Mouse (Mus musculus) spleen, adult 12 weeks (tissue): ENCODE data around the gene Arhgef7.

Source experiments
- DNase-seq: peaks from one replicate; pipeline ENCODE4 v3.0.0; 2022; ENCODE audit warnings: low spot score

The Arhgef7 gene

GRCm38 (mm10) chr8:11717194-11717593 lies 10.3 kb upstream of the Arhgef7 start:
- no peak for DNase-seq

DNA sequence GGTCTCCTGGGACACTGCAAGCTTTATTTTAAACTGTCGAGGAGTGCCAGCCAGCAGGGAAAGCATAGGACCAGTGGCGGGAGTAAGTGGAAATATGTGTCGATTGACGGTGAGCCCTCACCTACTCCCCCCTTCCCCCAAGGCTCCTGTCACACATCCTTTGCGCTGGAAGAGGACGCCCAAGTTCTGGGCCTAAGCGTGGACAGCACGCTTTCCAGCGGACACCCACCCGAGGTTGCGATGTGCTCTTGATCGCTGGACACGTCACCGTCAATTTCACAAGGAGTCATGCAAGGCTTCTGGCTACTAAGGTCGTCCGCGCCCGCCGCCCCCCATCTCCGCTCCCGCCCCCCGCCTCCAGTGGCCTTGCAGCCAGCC lies 259 bp upstream of the Arhgef7 start:
- DNase-seq: no peak

- no peak for DNase-seq
These were observed 1.2 kb downstream of the Arhgef7 start for GRCm38 (mm10) chr8:11728482-11729295.

DNA sequence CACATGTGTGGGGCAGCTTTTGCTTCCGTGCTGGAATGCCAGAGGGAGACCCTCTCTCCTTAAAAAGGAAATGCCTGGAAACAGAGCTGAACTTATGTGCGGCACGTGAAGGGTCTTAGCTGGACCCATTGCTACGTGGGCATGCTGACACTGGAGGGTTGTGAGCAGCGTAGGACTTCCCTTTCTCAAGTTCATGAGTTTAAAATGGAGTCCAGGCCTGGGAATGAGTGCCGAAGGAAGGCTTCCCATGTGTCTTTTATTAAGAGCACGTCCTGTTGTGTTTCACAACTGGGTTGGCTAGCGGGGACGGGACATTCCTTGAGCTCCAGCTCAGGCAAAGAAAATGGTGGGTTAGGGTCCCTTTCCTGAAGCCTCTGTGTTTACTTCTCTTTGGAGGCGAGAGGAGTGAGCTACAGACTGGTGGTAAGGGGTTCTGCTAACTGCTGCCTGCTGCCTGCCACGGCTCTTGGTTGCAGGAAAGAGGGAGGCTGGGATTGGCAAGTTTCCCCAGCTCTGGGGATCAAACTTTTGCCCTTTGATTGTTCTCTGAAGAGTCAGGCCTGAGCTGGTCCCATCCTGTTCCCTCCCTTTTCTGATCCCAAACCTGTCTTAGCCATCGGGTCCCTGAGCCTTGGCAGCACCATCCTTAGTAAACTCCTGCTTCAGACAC lies 2.9 kb downstream of the Arhgef7 start:
- no peak for DNase-seq

DNA sequence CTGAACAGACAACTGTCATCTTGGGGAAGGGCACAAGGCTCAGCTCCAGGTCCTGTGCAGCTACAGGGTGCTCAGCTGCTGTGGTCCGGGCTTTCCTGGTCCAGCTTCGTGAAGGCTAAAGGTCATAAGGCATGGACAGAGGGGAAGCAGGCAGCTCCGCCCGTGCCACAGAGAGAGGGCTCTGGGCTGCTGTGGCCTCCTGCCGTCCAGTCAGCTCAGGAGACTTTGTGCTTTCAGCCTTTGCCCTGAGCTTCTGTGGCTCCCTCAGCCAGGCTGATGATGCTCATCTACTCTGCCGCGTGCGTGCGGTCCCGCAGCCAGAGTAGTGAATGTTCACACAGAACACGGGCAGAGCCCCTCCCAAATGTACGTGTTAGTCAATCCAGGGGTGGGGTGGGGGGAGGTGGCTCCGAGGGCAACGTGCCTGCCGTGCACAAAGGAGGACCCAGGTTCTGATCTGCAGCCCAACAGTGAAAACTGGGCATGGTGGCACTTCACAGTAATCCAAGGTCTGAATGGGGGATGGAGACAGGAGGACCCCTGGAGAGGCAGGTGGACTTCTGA lies 8.2 kb downstream of the Arhgef7 start:
- no peak for DNase-seq

GRCm38 (mm10) chr8:11737096-11737495 lies 9.6 kb downstream of the Arhgef7 start:
- no peak for DNase-seq

- DNase-seq: no peak
These were observed 11.6 kb downstream of the Arhgef7 start for GRCm38 (mm10) chr8:11739082-11739481.

DNA sequence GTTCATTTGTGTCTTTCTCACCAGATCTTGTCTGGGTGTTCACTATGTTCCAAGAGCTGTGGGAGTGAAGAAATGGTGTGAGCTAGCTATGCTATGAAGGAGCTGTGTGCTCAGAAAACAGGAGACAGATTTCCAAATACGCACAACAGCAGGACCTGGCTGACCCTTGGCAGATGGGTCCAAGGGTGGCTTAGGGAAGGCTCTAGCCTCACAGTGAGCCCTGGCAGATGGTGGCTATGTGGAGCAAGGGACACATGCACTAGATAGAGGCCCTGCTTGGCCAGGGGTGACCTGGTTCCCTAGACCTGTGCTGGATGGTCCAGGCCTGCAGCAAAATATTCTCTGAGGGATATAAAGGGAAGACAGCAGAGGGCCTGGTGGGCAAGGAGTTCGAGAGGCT lies 13.3 kb downstream of the Arhgef7 start:
- no peak for DNase-seq

DNA sequence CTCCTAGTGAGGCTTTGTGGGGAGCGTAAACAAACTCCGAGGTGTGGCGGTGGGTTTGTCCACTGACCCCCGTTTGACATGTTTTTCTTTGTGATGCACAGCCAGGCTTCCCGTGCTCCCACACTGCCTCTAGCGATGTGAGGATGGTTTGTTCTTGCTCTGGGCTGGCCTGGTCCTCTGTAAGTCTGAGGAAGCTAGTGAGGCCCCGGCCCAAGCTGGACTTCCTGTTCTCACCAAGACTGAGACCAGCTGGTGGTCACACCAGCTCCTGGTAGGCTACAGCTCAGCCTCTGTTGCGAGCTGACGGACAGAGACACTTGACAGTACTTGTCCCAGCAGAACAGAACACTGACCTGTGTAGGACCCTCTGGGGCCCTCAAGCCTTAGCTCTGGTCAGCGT lies 16.1 kb downstream of the Arhgef7 start:
- DNase-seq: no peak

- no peak for DNase-seq
These were observed 19.5 kb downstream of the Arhgef7 start for GRCm38 (mm10) chr8:11746850-11747600.

DNA sequence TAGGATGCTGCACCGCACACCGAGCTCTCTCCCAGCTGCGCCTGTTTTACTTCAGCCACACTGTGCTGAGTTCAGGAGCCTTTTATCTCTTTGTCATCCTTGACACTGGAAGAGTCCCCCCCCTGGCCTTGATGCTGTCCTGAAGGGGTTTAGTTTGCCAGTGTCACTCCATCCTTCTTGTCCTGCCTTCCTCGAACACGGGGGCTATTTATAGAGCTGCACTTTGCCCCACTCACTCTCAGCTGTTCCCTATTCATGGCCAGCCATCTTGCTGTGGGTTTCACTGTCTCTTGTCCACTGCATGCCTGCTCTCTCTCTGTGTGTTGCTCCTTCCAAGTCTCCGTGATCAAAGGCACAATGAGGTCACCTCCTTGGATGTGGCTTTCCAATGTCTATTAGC lies 22.0 kb downstream of the Arhgef7 start:
- DNase-seq: no peak

DNA sequence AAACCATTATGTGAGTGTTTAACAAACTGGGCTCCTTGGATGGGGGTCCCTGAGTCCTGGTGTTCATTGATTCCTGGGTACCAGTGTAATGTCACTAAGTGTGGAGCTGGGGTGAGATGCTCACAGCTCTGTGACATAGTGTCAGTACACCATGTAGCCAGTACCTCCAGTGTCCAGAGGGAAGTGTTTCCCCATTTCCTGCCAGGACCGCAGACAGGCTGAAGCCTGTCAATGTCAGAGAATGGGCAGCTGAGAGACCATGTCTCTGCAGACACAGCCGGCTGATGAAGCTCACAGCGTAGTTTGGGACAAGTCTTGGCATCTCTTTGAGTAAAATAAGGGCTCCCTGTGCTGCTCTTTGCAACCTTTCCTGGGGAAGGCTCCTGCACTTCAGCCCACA lies 24.8 kb downstream of the Arhgef7 start:
- no peak for DNase-seq

- DNase-seq: no peak
These were observed 25.8 kb downstream of the Arhgef7 start for GRCm38 (mm10) chr8:11753155-11753941.

- DNase-seq: no peak
These were observed 27.2 kb downstream of the Arhgef7 start for GRCm38 (mm10) chr8:11754723-11755122.

DNA sequence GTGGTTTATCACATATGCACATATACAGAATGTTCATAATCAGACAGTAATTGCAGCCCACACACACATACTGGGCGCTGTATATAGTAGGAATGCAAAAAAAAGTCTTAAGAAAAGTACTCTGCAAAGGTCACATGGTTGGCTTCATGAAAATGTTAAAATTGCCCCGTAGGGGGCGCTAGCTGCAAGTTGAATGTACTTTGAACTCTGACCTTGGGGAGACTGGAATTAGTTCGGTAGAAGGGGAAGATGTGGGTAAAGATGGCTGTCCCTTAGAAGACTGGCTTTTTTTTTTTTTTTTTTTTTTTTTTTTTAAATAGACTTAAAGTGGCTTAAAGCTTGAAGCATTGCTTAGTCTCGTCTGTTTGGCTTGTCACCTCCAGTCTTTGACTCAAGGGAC lies 28.4 kb downstream of the Arhgef7 start:
- DNase-seq: peak; percentile 64

GRCm38 (mm10) chr8:11757568-11758481 lies 30.3 kb downstream of the Arhgef7 start:
- peak; percentile 81 for DNase-seq

DNA sequence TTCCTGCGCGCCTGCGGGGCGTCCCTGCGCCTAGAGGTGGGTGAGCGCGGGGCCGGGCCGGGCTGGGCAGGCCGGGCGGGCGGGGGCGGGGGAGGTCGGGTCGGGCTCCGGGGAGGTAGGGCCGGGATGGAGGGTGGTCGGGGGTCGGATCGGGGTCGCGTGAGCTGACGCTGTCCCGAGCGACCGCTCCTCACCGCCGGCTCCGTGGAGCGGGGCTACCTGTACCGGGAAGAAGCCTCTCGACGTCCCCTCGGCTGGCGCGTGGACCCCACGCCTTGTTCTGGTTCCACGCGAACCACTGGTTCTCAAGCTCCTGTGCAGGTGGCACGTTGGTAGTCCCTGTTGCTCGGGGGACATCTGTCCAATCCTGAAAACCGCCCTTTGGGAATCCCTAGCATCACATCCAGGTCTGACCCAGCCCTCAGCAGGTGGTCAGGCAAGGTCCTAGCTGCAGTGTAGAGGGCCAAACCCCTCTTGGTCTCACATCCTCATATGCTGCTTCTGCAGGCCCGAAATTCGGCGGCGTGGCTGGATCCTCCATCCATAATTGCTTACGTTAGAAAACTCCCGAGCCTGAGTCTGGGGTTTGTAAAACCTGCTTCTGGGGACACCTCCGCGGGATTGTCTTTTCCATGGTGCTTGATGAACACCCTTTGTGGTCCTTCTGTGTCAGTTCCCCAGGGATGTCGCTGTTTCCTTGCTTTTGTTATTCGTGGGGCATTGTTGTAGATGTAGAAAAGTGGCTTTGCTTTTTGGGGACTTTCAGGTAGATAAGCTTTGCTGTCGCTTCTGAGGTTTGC lies 31.2 kb downstream of the Arhgef7 start:
- peak; percentile 10 for DNase-seq

- DNase-seq: no peak
These were observed 34.0 kb downstream of the Arhgef7 start for GRCm38 (mm10) chr8:11761551-11761950.

GRCm38 (mm10) chr8:11762048-11762447 lies 34.5 kb downstream of the Arhgef7 start:
- no peak for DNase-seq

- DNase-seq: no peak
These were observed 35.3 kb downstream of the Arhgef7 start for GRCm38 (mm10) chr8:11762821-11763220.
